ENCODE assay signal across 10 mouse cellular contexts in the genomic region with DNA sequence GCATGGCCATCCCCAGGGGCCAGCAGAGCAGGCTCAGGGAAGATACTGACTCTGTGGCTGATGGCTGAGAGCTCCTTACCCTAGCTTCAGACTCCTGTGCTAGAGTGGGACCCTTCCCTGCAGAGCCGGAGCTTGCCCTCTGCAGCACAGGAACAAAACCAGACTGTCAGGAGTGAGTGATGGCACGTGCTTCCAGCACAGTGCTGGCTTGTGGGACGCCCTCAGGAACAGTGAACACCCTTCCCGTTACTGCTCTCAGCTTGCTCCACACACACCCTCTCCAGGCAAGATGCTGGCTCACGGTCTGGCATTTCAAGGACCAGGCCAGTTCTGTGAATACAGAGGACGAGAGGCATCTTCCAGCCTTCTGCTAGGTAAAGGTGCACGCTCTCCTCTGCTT. TPM values are rescaled to one million over a fixed set of nuclear protein-coding genes. Genes with fewer than 3 reads are reported as not detected.
DNase-seq lines count a peak whose midpoint lies in the region; ATAC-seq and TF ChIP-seq lines count a peak whose summit lies in the region.
"Had no signal": no experiment of that assay in that cellular context is flagged by ENCODE, and none has a peak within 500 bp of the region (broad histone marks: within the 10 kb centered on the region; RNA-seq: fewer than 3 reads in every experiment).

No protein-coding gene starts in this region.

- no peak for ATAC-seq in hindbrain, embryonic 11.5 days (ENCODE audit: low FRiP score)
- ATAC-seq in embryonic facial prominence, embryonic 15.5 days (ENCODE audit: insufficient number of reproducible peaks, low FRiP score, low TSS enrichment, low read depth), result no peak
- ATAC-seq in limb, embryonic 13.5 days (ENCODE audit: low FRiP score, low read depth), result no peak
- no peak for ATAC-seq in erythroblast, adult 5-6 weeks (replicated peaks; ENCODE audit: low FRiP score, poor library complexity, severe bottlenecking)

- H3K27ac ChIP-seq in hindbrain, embryonic 10.5 days, result peak overlapping the region; percentile 69
- no peak overlapping the region; the same call in 1 of the 2 replicates for H3K27ac ChIP-seq in hindbrain, embryonic 11.5 days (ENCODE audit: low read depth, low read length)
- peak overlapping the region; percentile 86 for H3K27ac ChIP-seq in embryonic facial prominence, embryonic 15.5 days (replicated peaks)
- H3K27ac ChIP-seq in limb, embryonic 13.5 days, result 0 out of 2 replicates have a peak overlapping the region, but pooled peaks have one; percentile 12
- H3K27ac ChIP-seq in left cerebral cortex, adult 2 months, result no peak overlapping the region

- H3K9ac ChIP-seq in hindbrain, embryonic 11.5 days (ENCODE audit: low read depth, low read length), result no peak overlapping the region
- no peak overlapping the region for H3K9ac ChIP-seq in embryonic facial prominence, embryonic 15.5 days
- H3K9ac ChIP-seq in limb, embryonic 13.5 days, result no peak overlapping the region; the same call in 1 of the 2 replicates

- no peaks in the 10 kb centered on the region for H3K27me3 ChIP-seq in hindbrain, embryonic 10.5 days (ENCODE audit: insufficient read depth, poor library complexity, severe bottlenecking)
- H3K27me3 ChIP-seq in hindbrain, embryonic 11.5 days (ENCODE audit: control insufficient read depth, insufficient read depth, low read length), result no peaks in the 10 kb centered on the region
- H3K27me3 ChIP-seq in embryonic facial prominence, embryonic 15.5 days, result no peaks in the 10 kb centered on the region
- no peaks in the 10 kb centered on the region for H3K27me3 ChIP-seq in limb, embryonic 13.5 days

- no peak overlapping the region for H3K4me3 ChIP-seq in hindbrain, embryonic 10.5 days
- no peak overlapping the region for H3K4me3 ChIP-seq in hindbrain, embryonic 11.5 days (ENCODE audit: low read depth, low read length)
- no peak overlapping the region for H3K4me3 ChIP-seq in embryonic facial prominence, embryonic 15.5 days (replicated peaks)
- no peak overlapping the region for H3K4me3 ChIP-seq in limb, embryonic 13.5 days
- no peak overlapping the region for H3K4me3 ChIP-seq in left cerebral cortex, adult 2 months

- H3K9me3 ChIP-seq in hindbrain, embryonic 10.5 days, result no peaks in the 10 kb centered on the region
- no peaks in the 10 kb centered on the region for H3K9me3 ChIP-seq in hindbrain, embryonic 11.5 days (ENCODE audit: control insufficient read depth, low read length)
- no peaks in the 10 kb centered on the region for H3K9me3 ChIP-seq in embryonic facial prominence, embryonic 15.5 days (replicated peaks)
- H3K9me3 ChIP-seq in limb, embryonic 13.5 days, result no peaks in the 10 kb centered on the region
- H3K9me3 ChIP-seq: G1E had no signal

- DNase-seq in hindbrain, embryonic 10.5 days (ENCODE audit: low spot score), result no peak
- DNase-seq in hindbrain, embryonic 11.5 days (ENCODE audit: low spot score), result no peak
- DNase-seq in 3T3-L1 (ENCODE audit: low read depth, low spot score), result peak; percentile 54
- DNase-seq in left cerebral cortex, adult 2 months (ENCODE audit: extremely low spot score in 1 of 2, low spot score in 2 of 2), result no peak
- DNase-seq in MN1 (ENCODE audit: low spot score), result no peak
- DNase-seq: retina, postnatal 1 day had no signal

- intact Hi-C loops in left cerebral cortex, adult 2 months (cut with DNase I), result no loop called here

- H3K36me3 ChIP-seq in hindbrain, embryonic 10.5 days, result peaks cover 14% of the 10 kb centered on the region
- no peaks in the 10 kb centered on the region for H3K36me3 ChIP-seq in hindbrain, embryonic 11.5 days (ENCODE audit: control insufficient read depth, insufficient read depth, low read length)
- H3K36me3 ChIP-seq in embryonic facial prominence, embryonic 15.5 days, result peaks cover 15% of the 10 kb centered on the region
- H3K36me3 ChIP-seq in limb, embryonic 13.5 days, result peaks cover 14% of the 10 kb centered on the region

- H3K4me1 ChIP-seq in hindbrain, embryonic 10.5 days (replicated peaks), result peaks cover 33% of the 10 kb centered on the region
- peaks cover 3% of the 10 kb centered on the region for H3K4me1 ChIP-seq in hindbrain, embryonic 11.5 days (replicated peaks; ENCODE audit: control insufficient read depth, insufficient read depth, low read length)
- peaks cover 41% of the 10 kb centered on the region for H3K4me1 ChIP-seq in embryonic facial prominence, embryonic 15.5 days
- peaks cover 26% of the 10 kb centered on the region for H3K4me1 ChIP-seq in limb, embryonic 13.5 days

- 56% methylated on average over 7 of the region's 7 CpGs for WGBS in hindbrain, embryonic 10.5 days
- WGBS in hindbrain, embryonic 11.5 days, result 41% methylated on average over 7 of the region's 7 CpGs
- WGBS in embryonic facial prominence, embryonic 15.5 days, result 57% methylated on average over 7 of the region's 7 CpGs
- 50% methylated on average over 7 of the region's 7 CpGs for WGBS in limb, embryonic 13.5 days

- no peak overlapping the region for H3K4me2 ChIP-seq in hindbrain, embryonic 11.5 days (replicated peaks; ENCODE audit: low read depth, low read length)
- no peak overlapping the region for H3K4me2 ChIP-seq in embryonic facial prominence, embryonic 15.5 days (replicated peaks)
- no peak overlapping the region for H3K4me2 ChIP-seq in limb, embryonic 13.5 days (replicated peaks)

- no peak for TF ChIP-seq CTCF in left cerebral cortex, adult 2 months (IDR thresholded peaks at IDR 0.05)

RNA-seq across cellular contexts. Expression of a gene that starts 38.5 kb away (rescaled TPM):
- 8.0 and 8.6 TPM in 2 replicates for polyA plus RNA-seq in hindbrain, embryonic 10.5 days (2016; fragmentation: Nextera tagmentation; extraction: Ambion mirVana)
- polyA plus RNA-seq in hindbrain, embryonic 11.5 days (2014; fragmentation: Nextera tagmentation; extraction: Ambion mirVana), result 5.7 and 5.8 TPM in 2 replicates
- polyA plus RNA-seq in embryonic facial prominence, embryonic 15.5 days (2015; fragmentation: Nextera tagmentation; extraction: Ambion mirVana), result 11.0 and 11.2 TPM in 2 replicates
- 8.1 and 8.8 TPM in 2 replicates for polyA plus RNA-seq in limb, embryonic 13.5 days (2015; fragmentation: Nextera tagmentation; extraction: Ambion mirVana)
- total RNA-seq in erythroblast, adult 5-6 weeks (2015; ENCODE audit: low replicate concordance), result 6.5 and 9.8 TPM in 2 replicates
- total RNA-seq in erythroblast, adult 5-6 weeks (2017; ENCODE audit: low replicate concordance), result 5.9 and 8.3 TPM in 2 replicates
- 10 to 100 TPM; 49.8 to 53.0 TPM for total RNA-seq in left cerebral cortex, adult 2 months (2021)

RNA-seq across cellular contexts. Expression of a gene that starts 54.7 kb away (rescaled TPM):
- 19.5 and 22.0 TPM in 2 replicates for polyA plus RNA-seq in hindbrain, embryonic 10.5 days (2016; fragmentation: Nextera tagmentation; extraction: Ambion mirVana)
- 21.6 and 23.4 TPM in 2 replicates for polyA plus RNA-seq in hindbrain, embryonic 11.5 days (2014; fragmentation: Nextera tagmentation; extraction: Ambion mirVana)
- polyA plus RNA-seq in embryonic facial prominence, embryonic 15.5 days (2015; fragmentation: Nextera tagmentation; extraction: Ambion mirVana), result 17.0 and 17.2 TPM in 2 replicates
- polyA plus RNA-seq in limb, embryonic 13.5 days (2015; fragmentation: Nextera tagmentation; extraction: Ambion mirVana), result 13.3 and 14.1 TPM in 2 replicates
- 8.6 and 9.6 TPM in 2 replicates for total RNA-seq in erythroblast, adult 5-6 weeks (2015; ENCODE audit: low replicate concordance)
- total RNA-seq in erythroblast, adult 5-6 weeks (2017; ENCODE audit: low replicate concordance), result 8.4 and 18.3 TPM in 2 replicates
- 10 to 100 TPM; 59.7 to 60.6 TPM for total RNA-seq in left cerebral cortex, adult 2 months (2021)

Comparison
In these comparisons a context has a peak if more than half of its experiments do, and no peak if none do; other contexts are left out.
1. H3K27ac ChIP-seq: peak in hindbrain, embryonic 10.5 days (single experiment), embryonic facial prominence, embryonic 15.5 days (single experiment) and limb, embryonic 13.5 days (single experiment); none in hindbrain, embryonic 11.5 days (single experiment) and left cerebral cortex, adult 2 months (single experiment).